Mouse (Mus musculus) forebrain, postnatal 0 days (tissue): ENCODE results near the gene Miip. TPM values are rescaled to one million over a fixed set of nuclear protein-coding genes. Genes with fewer than 3 reads are reported as not detected.
A peak's percentile ranks its signal among the peaks of the same experiment; 100 is the strongest.

ENCODE experiments used
- ATAC-seq: fragments of 200-750 bp; cut with Nextera tagmentation; 2 replicates; pipeline ENCODE4 v1.8.0; 2017; ENCODE audit warnings: mild to moderate bottlenecking, moderate library complexity
- DNase-seq: peaks from one replicate; pipeline ENCODE4 v3.0.0-alpha.2; 2015
- H3K27ac ChIP-seq: fragments of 300-500 bp; sonication (generic); 2 replicates; pipeline ENCODE4 v1.5.1; 2014; ENCODE audit warnings: low read depth, mild to moderate bottlenecking, antibody characterized with exemption, low read length, moderate library complexity, mixed read lengths
- H3K27me3 ChIP-seq: fragments of 300-500 bp; sonication (generic); 2 replicates; pipeline ENCODE4 v1.6.1; 2014; ENCODE audit warnings: mild to moderate bottlenecking, low read length, mixed read lengths; ENCODE audit not compliant: insufficient read depth
- H3K36me3 ChIP-seq: fragments of 300-500 bp; sonication (generic); 2 replicates; pipeline ENCODE4 v1.6.1; 2014; ENCODE audit warnings: mild to moderate bottlenecking, moderate library complexity; ENCODE audit not compliant: insufficient read depth
- H3K4me1 ChIP-seq: fragments of 300-500 bp; sonication (generic); 2 replicates; pipeline ENCODE4 v1.6.1; 2014; ENCODE audit warnings: antibody characterized with exemption; ENCODE audit not compliant: insufficient read depth
- H3K4me2 ChIP-seq: fragments of 300-500 bp; sonication (generic); 2 replicates; pipeline ENCODE4 v1.6.1; 2014; ENCODE audit warnings: low read depth, mild to moderate bottlenecking, moderate library complexity
- H3K4me3 ChIP-seq: fragments of 300-500 bp; sonication (generic); 2 replicates; pipeline ENCODE4 v1.5.1; 2014; ENCODE audit warnings: low read depth, low read length, mixed read lengths
- H3K9ac ChIP-seq: fragments of 300-500 bp; sonication (generic); 2 replicates; pipeline ENCODE4 v1.6.1; 2014; ENCODE audit warnings: mild to moderate bottlenecking
- H3K9me3 ChIP-seq: fragments of 300-500 bp; sonication (generic); 2 replicates; pipeline ENCODE4 v1.6.1; 2016; ENCODE audit warnings: low read length
- CTCF ChIP-seq: sonication (generic); IDR thresholded peaks from 2 replicates; pipeline ENCODE4 v1.5.1; 2016; ENCODE audit warnings: antibody characterized with exemption, control low read depth, low read depth
- WGBS: fragments of 180-500 bp; shearing (Covaris S2); extraction: QIAGEN DNeasy Blood & Tissue Kit; methylation state at CpG from one replicate; pipeline ENCODE4 v1.1.7; 2014; 5-methylcytosine and 5-hydroxymethylcytosine counted together
- polyA plus RNA-seq: library from polyadenylated mRNA; unstranded; fragments of >200 nt; fragmentation: Nextera tagmentation; extraction: Ambion mirVana; gene quantifications from 2 replicates; pipeline ENCODE4 v1.2.1, GENCODE M21; 2015
- total RNA-seq: library from RNA; depleted of rRNA; stranded (reverse); fragments of >200 nt; gene quantifications from 2 replicates; pipeline ENCODE4 v1.2.3, GENCODE M21; 2014; rRNA removed

The Miip gene
- total RNA-seq (32.9 and 35.7 TPM in 2 replicates), polyA plus RNA-seq (31.7 and 32.3 TPM in 2 replicates)

- H3K9ac ChIP-seq, result peak within 1 kb of the TSS; percentile 63
- under 1% methylated on average over 30 of the region's 30 CpGs for WGBS
Observed at GRCm38 (mm10) chr4:147868450-147869031, at the start of gene Miip, which contains the start of gene Fv1. Gene Miip, minus strand, starts transcription at chr4:147868816. Gene Fv1, plus strand, starts transcription at chr4:147868979.

GRCm38 (mm10) chr4:147909486-147909885 lies 40.9 kb upstream of the Miip start:
- Histone ChIP-seq H3K9me3 (no peaks in the 10 kb centered on the region), H3K36me3 (no peaks in the 10 kb centered on the region), H3K4me2 (no peak overlapping the region), H3K27me3 (no peaks in the 10 kb centered on the region), H3K27ac (no peak overlapping the region), H3K4me3 (no peak overlapping the region), H3K9ac (no peak overlapping the region), H3K4me1 (no peaks in the 10 kb centered on the region)
- ATAC-seq, result no peak
- no peak for DNase-seq
- TF ChIP-seq CTCF, result no peak
- 88% methylated on average over 5 of the region's 5 CpGs for WGBS

More at GRCm38 (mm10) chr4:147868450-147869031, at the start of gene Miip, which contains the start of gene Fv1:
- Histone ChIP-seq H3K27me3 (no peaks in the 10 kb centered on the region), H3K4me2 (peak within 1 kb of the TSS; percentile 80), H3K9me3 (no peaks in the 10 kb centered on the region), H3K36me3 (peaks cover 23% of the 10 kb centered on the region), H3K4me1 (peaks cover 11% of the 10 kb centered on the region), H3K4me3 (peak within 1 kb of the TSS; percentile 74), H3K27ac (peak within 1 kb of the TSS; percentile 77)
- TF ChIP-seq CTCF, result no peak
- DNase-seq (peak; percentile 95), ATAC-seq (peak; percentile 97)

GRCm38 (mm10) chr4:147906230-147906629 lies 37.6 kb upstream of the Miip start:
- no peak overlapping the region for H3K4me3 ChIP-seq
- no peak for TF ChIP-seq CTCF
- peaks cover 6% of the 10 kb centered on the region; the same call in 1 of the 2 replicates for H3K4me1 ChIP-seq
- no peak overlapping the region for H3K9ac ChIP-seq
- peaks cover 6% of the 10 kb centered on the region for H3K36me3 ChIP-seq
- no peak overlapping the region for H3K4me2 ChIP-seq
- no peaks in the 10 kb centered on the region for H3K9me3 ChIP-seq
- H3K27me3 ChIP-seq, result no peaks in the 10 kb centered on the region
- no peak for ATAC-seq
- no peak overlapping the region for H3K27ac ChIP-seq
- 88% methylated on average over 5 of the region's 5 CpGs for WGBS
- no peak for DNase-seq

- H3K27me3 ChIP-seq, result no peaks in the 10 kb centered on the region
- peak overlapping the region; percentile 97 for H3K4me3 ChIP-seq
- no peaks in the 10 kb centered on the region for H3K9me3 ChIP-seq
- ATAC-seq, result peak; percentile 54
- DNase-seq, result no peak
- 0% methylated on average over 8 of the region's 8 CpGs for WGBS
- no peak for TF ChIP-seq CTCF
- H3K36me3 ChIP-seq, result peaks cover 15% of the 10 kb centered on the region
- H3K27ac ChIP-seq, result peak overlapping the region; percentile 91
- peak overlapping the region; percentile 69 for H3K4me2 ChIP-seq
- peak overlapping the region; percentile 95 for H3K9ac ChIP-seq
- peaks cover 6% of the 10 kb centered on the region; the same call in 1 of the 2 replicates for H3K4me1 ChIP-seq
Observed at GRCm38 (mm10) chr4:147905090-147905659, 36.6 kb upstream of the Miip start.

GRCm38 (mm10) chr4:147904313-147905089 lies 35.9 kb upstream of the Miip start, which contains the start of gene Mfn2:
Gene Mfn2, minus strand, starts transcription at chr4:147904704.
- peak; percentile 95 for ATAC-seq
- Histone ChIP-seq H3K27me3 (no peaks in the 10 kb centered on the region), H3K36me3 (peaks cover 21% of the 10 kb centered on the region), H3K4me3 (peak within 1 kb of the TSS; percentile 97), H3K9ac (peak within 1 kb of the TSS; percentile 95), H3K27ac (peak within 1 kb of the TSS; percentile 91), H3K9me3 (no peaks in the 10 kb centered on the region), H3K4me2 (peak within 1 kb of the TSS; percentile 69), H3K4me1 (peaks cover 6% of the 10 kb centered on the region; the same call in 1 of the 2 replicates)
- WGBS, result under 1% methylated on average over 58 of the region's 59 CpGs
- TF ChIP-seq CTCF, result peak; percentile 10; the same call in 1 of the 2 replicates
- DNase-seq, result peak; percentile 95

- DNase-seq (no peak), ATAC-seq (no peak)
- Histone ChIP-seq H3K27ac (no peak overlapping the region), H3K36me3 (peaks cover 30% of the 10 kb centered on the region), H3K4me3 (peak overlapping the region; percentile 97), H3K4me2 (peak overlapping the region; percentile 59), H3K4me1 (peaks cover 6% of the 10 kb centered on the region; the same call in 1 of the 2 replicates), H3K9ac (peak overlapping the region; percentile 95), H3K9me3 (no peaks in the 10 kb centered on the region), H3K27me3 (no peaks in the 10 kb centered on the region)
- 83% methylated on average over 3 of the region's 3 CpGs for WGBS
- no peak for TF ChIP-seq CTCF
Observed at GRCm38 (mm10) chr4:147903601-147904000, 35.0 kb upstream of the Miip start.
